Mouse (Mus musculus) spleen, postnatal 36 days (tissue): ENCODE measurements around the gene Mgst1.
A peak's percentile ranks its signal among the peaks of the same experiment; 100 is the strongest.

ENCODE experiments used
- DNase-seq, 2 experiments: peaks; one replicate each; pipeline ENCODE4 v3.0.0; 2022; ENCODE audit warnings: low spot score in 2 of 2, mixed read lengths in 1 of 2

Gene Mgst1

GRCm38 (mm10) chr6:138139930-138140329 is at the start of gene Mgst1:
Gene Mgst1, plus strand, starts transcription at chr6:138140316.
- peak in 1 of 2 experiments; percentile 25 for DNase-seq

- DNase-seq: no peak
Observed at GRCm38 (mm10) chr6:138092432-138092831, 47.7 kb upstream of the Mgst1 start.

- DNase-seq: no peak
Observed at GRCm38 (mm10) chr6:138095060-138095459, 45.1 kb upstream of the Mgst1 start.

- DNase-seq: no peak
Observed at GRCm38 (mm10) chr6:138099646-138100045, 40.5 kb upstream of the Mgst1 start.

GRCm38 (mm10) chr6:138101843-138102242 is 38.3 kb upstream of the Mgst1 start:
- no peak for DNase-seq

- DNase-seq: no peak
Observed at GRCm38 (mm10) chr6:138102940-138103339, 37.2 kb upstream of the Mgst1 start.

- DNase-seq: no peak
Observed at GRCm38 (mm10) chr6:138104559-138104958, 35.6 kb upstream of the Mgst1 start.

- no peak for DNase-seq
Observed at GRCm38 (mm10) chr6:138117496-138117895, 22.6 kb upstream of the Mgst1 start.

- no peak for DNase-seq
Observed at GRCm38 (mm10) chr6:138128392-138129335, 11.5 kb upstream of the Mgst1 start.

- no peak for DNase-seq
Observed at GRCm38 (mm10) chr6:138130541-138130940, 9.6 kb upstream of the Mgst1 start.

- peak; percentile 37 to 55 for DNase-seq
Observed at GRCm38 (mm10) chr6:138140336-138140735, 220 bp downstream of the Mgst1 start.

- peak in 1 of 2 experiments; percentile 41 for DNase-seq
Observed at GRCm38 (mm10) chr6:138141111-138141592, 1.0 kb downstream of the Mgst1 start.

GRCm38 (mm10) chr6:138142604-138143003 is 2.5 kb downstream of the Mgst1 start:
- DNase-seq: no peak

- DNase-seq: no peak
Observed at GRCm38 (mm10) chr6:138143450-138143849, 3.3 kb downstream of the Mgst1 start.

- DNase-seq: peak; percentile 18 to 36
Observed at GRCm38 (mm10) chr6:138153111-138153510, 13.0 kb downstream of the Mgst1 start.

GRCm38 (mm10) chr6:138163920-138164319 is 23.8 kb downstream of the Mgst1 start:
- DNase-seq: no peak

GRCm38 (mm10) chr6:138171480-138172224 is 31.5 kb downstream of the Mgst1 start:
- no peak for DNase-seq
